Mouse (Mus musculus): Measurements from ENCODE around the gene Car5b.

GRCm38 (mm10) chrX:164038882-164039281 lies 11.1 kb upstream of the Car5b start:
- no peak for TF ChIP-seq CTCF (IDR thresholded peaks at IDR 0.05)
- TF ChIP-seq EP300 (IDR thresholded peaks at IDR 0.05): no peak
